Mouse (Mus musculus) retina, postnatal 1 day (tissue): ENCODE data around the gene Tubgcp4.
"Not testable (repeated sequence)": the region's sequence is repeated elsewhere in the genome, so short reads cannot be mapped to it uniquely, and the experiment has no call there.

ENCODE experiments used
- DNase-seq: peaks from one replicate; pipeline ENCODE4 v3.0.0-alpha.2; 2012

The Tubgcp4 gene

GRCm38 (mm10) chr2:121170481-121170971 is at the start of gene Tubgcp4:
Gene Tubgcp4 (plus strand): TSS chr2:121170654.
- DNase-seq: no peak

DNA sequence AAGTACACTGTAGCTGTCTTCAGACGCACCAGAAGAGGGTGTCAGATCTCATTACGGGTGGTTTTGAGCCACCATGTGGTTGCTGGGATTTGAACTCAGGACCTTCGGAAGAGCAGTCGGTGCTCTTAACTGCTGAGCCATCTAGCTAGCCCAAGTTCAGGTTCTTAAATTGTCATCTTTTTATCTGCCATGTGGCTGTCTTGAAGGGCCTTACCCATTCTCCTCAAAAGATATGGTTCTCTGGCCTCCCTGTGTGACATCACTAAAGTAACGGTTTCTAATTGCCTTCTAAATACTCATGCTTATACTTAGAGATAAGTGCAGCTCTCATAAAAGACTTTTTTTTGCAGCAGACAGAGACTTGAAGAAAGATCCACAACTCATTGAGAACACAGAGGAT is 44.2 kb upstream of the Tubgcp4 start:
- DNase-seq: not testable (repeated sequence)

- no peak for DNase-seq
Measured at GRCm38 (mm10) chr2:121127536-121127935, 42.9 kb upstream of the Tubgcp4 start.

DNA sequence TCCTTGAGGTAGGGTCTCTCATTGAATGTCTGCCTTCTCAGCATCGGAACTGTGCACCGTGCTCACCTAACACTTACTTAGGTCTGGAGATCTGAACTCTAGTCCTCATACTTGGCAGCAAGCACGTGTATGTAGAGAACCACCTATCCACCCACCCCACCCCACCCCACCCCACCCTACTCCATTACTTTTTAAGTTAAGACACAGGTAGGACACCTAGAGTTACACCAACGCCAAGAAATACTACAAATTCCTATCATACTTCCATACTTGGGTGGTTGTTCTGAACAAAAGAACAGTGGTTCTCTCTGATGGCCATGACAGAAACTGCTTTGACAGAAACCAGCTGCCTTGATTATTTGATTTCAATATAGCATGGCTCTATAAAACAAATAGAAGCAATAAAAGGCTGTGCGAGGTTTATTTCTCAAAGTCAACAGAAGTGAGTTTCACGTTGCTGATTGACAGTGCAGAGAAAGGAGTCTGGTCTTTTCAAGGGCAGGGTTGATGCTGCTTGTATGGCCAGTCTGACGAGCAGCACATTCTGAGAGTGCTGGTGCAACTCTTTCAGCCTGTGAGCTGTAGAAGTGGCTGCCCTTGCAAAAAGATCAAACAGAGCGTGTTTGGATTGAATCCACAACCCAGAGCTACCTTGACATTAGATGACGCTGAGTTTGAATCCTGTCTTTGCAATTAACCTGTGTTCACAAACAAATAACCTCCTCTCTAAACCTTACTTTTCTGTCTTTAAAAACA is 41.4 kb upstream of the Tubgcp4 start:
- DNase-seq: no peak

GRCm38 (mm10) chr2:121132822-121133221 is 37.6 kb upstream of the Tubgcp4 start:
- DNase-seq: no peak

GRCm38 (mm10) chr2:121137371-121137770 is 33.1 kb upstream of the Tubgcp4 start:
- DNase-seq: no peak

GRCm38 (mm10) chr2:121139266-121140017 is 31.0 kb upstream of the Tubgcp4 start:
- peak; percentile 86 for DNase-seq

DNA sequence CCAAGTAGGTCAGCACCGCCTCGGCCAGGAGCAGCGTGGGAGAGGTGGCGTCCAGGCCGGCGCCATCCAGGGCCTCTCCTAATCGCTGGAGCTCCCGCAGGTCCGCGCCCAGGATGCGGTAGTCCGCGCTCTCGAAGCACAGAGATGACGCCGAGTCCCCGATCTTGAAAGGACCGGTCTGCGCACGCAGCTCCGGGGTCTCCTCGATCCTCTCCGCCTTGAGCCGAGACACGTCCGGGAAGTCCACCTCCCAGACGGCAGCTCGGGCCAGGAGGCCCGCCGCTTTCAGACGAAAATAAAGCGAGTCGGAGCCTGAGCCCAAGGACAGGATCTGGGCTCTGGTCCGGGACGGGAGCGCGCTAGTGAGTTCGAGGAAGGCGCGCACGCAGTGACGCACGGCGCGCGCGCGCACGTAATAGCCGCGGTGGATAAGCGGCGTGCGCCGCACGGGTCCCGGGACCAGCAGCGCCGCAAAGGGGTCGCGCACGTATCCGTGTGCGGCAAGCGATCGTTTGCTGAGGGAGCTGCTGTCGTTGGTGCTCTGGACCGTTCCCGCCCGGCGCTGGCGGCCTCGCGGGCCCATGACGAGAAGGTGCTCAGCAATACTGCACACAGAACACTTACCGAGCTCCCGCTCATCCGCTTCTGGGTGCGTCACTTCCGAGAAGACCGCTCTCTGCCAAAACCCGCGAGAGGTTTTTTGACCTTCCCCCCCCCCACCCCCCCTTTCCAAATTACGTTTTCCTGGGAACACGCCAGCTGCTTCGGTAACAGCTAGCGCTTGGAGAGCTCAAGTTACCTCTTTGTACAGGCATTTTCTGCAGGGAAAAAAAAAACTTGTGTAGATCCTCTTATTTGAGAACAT is 30.2 kb upstream of the Tubgcp4 start, which contains the start of the genes Adal and Lcmt2:
Adal (plus strand) TSS at position 411 of the 865 bp plus-strand sequence.
Lcmt2 (minus strand) TSS at position 636 of the 865 bp plus-strand sequence.
- DNase-seq: peak; percentile 96

GRCm38 (mm10) chr2:121141216-121142035 is 29.0 kb upstream of the Tubgcp4 start:
- peak; percentile 1 for DNase-seq

- no peak for DNase-seq
Measured at GRCm38 (mm10) chr2:121142415-121142814, 28.0 kb upstream of the Tubgcp4 start.

GRCm38 (mm10) chr2:121149679-121150078 is 20.8 kb upstream of the Tubgcp4 start:
- no peak for DNase-seq

GRCm38 (mm10) chr2:121153100-121153499 is 17.4 kb upstream of the Tubgcp4 start:
- no peak for DNase-seq

DNA sequence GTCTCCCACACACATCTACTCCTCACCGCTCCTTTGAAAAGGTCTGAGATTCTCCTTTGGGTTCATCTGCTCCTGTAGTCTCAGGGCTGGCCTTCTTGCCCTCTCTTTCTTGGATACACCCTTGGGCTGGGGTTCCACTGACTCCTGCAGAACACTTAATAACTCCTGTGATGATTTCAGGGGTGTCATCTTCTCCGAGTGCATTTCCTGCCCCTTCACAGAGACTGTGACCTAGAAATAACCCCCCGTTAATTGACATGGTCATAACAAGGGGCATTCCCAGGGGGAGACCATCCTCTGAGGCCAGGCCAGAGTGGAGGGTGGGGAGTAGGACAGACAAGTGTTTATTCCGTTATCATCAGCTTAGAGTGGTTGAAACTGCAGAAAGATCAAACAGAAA is 1.3 kb upstream of the Tubgcp4 start:
- DNase-seq: peak; percentile 5

- DNase-seq: peak; percentile 15
Measured at GRCm38 (mm10) chr2:121169902-121170301, 552 bp upstream of the Tubgcp4 start.

GRCm38 (mm10) chr2:121170980-121171742 is 707 bp downstream of the Tubgcp4 start, which contains the start of gene Zscan29:
Gene Zscan29 (minus strand): TSS chr2:121171125.
- DNase-seq: peak; percentile 95

DNA sequence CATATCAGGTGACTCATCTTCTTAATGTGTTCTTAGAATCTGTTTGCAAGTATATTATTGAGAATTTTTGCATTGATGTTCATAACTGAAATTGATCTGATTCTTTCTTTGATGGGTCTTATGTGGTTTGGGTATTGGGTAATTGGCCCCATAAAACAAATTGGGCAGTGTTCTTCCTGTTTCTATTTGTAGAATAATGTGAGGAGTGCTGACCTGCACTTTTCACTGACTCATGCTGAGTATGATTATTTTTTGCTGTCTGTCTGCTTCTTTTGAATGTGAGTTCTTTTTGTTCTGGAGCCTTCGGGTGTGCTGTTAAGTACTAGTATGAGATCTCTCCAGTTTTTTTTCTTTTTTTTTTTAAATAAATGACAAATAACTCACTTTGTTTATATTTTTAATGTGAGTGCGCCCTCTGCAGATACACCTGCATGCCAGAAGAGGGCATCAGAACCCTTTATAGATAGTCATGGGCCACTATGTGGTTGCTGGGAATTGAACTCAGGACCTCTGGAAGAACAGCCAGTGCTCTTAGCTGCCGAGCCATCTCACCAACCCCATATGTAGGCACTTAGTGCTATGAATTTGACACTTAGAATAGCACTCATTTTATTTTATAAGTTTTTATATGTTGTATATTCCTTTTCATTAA is 8.5 kb downstream of the Tubgcp4 start:
- no peak for DNase-seq

DNA sequence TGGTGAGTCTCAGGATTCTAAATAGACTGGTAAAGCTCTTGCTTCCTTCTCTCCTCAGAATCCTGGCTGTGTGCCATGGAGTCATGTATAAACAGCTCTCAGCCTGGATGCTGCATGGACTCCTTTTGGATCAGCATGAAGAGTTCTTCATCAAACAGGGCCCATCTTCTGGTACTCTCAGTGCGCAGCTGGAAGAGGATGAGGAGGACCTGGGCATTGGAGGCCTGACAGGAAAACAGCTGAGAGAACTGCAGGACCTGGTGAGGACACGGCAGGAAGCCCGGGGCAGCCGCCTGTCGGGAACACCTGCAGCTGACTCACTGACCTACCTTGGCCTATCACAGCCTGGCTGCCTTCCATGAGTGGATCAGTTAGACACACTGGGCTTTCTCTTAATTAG is 13.0 kb downstream of the Tubgcp4 start:
- DNase-seq: no peak

GRCm38 (mm10) chr2:121184142-121184541 is 13.7 kb downstream of the Tubgcp4 start:
- no peak for DNase-seq

DNA sequence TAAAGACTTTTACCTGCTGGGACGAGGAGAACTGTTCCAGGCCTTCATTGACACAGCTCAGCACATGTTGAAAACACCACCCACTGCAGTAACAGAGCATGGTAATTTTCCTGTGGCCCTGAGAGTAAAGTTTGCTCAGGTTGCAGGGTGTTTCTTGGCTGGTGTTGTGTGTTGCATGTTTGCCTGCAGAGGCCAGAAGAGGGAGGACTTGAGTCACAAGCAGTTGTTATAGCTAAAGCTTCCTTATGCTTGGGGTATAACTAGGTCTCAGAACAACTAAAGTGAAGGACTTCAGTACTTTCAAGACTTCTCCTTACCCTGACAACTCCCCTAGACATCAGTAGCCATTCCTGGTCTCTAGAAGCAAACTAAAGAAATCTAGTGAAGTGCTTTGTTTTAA is 18.1 kb downstream of the Tubgcp4 start:
- DNase-seq: peak; percentile 3

DNA sequence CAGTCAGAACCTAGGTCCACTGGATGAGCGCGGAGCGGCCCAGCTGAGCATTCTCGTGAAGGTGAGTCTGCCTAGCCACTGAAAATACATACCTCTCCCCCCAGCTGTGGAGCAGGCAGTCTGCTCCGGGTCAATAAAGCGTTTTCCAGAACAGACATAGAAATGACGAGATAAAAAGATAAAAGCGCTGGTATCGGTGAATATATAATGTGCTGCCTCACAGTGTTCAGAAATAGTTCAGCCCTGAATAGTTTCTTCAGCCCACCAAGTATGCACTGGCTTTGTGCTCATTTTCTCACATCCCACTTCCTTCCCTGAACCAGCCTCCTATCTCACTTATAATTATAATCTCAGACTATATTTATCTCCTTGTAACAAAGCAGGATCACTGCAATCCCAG is 25.0 kb downstream of the Tubgcp4 start:
- no peak for DNase-seq
